Mouse (Mus musculus): ENCODE measurements at regions not wholly inside any gene's neighbourhood (a gene's known extent, or its start where the extent isn't known, plus 50 kb on each side); places are given as distances from the start of the nearest gene placed in this dataset.
A peak's percentile ranks its signal among the peaks of the same experiment; 100 is the strongest.

- no peaks in the 10 kb centered on the region for H3K27me3 ChIP-seq (ENCODE audit: insufficient read depth, low read length)
- no peaks in the 10 kb centered on the region for H3K9me3 ChIP-seq (ENCODE audit: low read length)
- H3K36me3 ChIP-seq (ENCODE audit: insufficient read depth, low read length), result no peaks in the 10 kb centered on the region
- TF ChIP-seq NANOG (IDR thresholded peaks at IDR 0.05; ENCODE audit: borderline replicate concordance, low read length) (no peak), POU5F1 (IDR thresholded peaks at IDR 0.05; ENCODE audit: borderline replicate concordance, low read length) (no peak), CTCF (conservative IDR thresholded peaks at IDR 0.05; ENCODE audit: low read length) (no peak)
- H3K4me3 ChIP-seq (replicated peaks; ENCODE audit: low read length), result no peak overlapping the region
- H3K4me1 ChIP-seq (replicated peaks; ENCODE audit: low read depth, low read length), result peaks cover 44% of the 10 kb centered on the region
Measured at GRCm38 (mm10) chr13:107845838-107846237, 198.4 kb upstream of the Smim15 start.

DNA sequence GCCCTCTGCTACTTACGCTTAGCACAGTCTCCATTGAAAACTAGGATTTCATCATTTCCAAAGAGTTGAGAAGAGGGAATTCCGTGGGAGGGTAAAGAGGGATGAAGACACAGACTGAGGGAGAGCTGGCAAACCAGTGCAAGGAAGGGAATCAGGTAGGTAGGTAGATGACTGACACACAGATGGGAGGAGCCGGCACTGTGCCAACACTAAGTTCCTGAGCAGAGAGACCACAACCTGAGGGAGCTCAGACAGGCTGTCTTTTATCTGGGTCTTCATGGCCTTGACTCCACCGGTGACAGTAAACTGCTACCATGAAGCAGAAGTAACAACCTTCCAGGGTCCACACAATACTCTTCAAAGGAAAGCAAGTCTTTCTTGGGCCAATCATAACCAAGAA is 200.2 kb upstream of the Smim15 start:
- Histone ChIP-seq H3K27me3 (ENCODE audit: insufficient read depth, low read length) (no peaks in the 10 kb centered on the region), H3K9me3 (ENCODE audit: low read length) (no peaks in the 10 kb centered on the region), H3K4me3 (replicated peaks; ENCODE audit: low read length) (no peak overlapping the region), H3K4me1 (replicated peaks; ENCODE audit: low read depth, low read length) (peaks cover 48% of the 10 kb centered on the region), H3K36me3 (ENCODE audit: insufficient read depth, low read length) (no peaks in the 10 kb centered on the region)
- TF ChIP-seq POU5F1 (IDR thresholded peaks at IDR 0.05; ENCODE audit: borderline replicate concordance, low read length) (no peak), CTCF (conservative IDR thresholded peaks at IDR 0.05; ENCODE audit: low read length) (no peak)

- Histone ChIP-seq H3K27me3 (ENCODE audit: insufficient read depth, low read length) (no peaks in the 10 kb centered on the region), H3K4me3 (replicated peaks; ENCODE audit: low read length) (no peak overlapping the region), H3K4me1 (replicated peaks; ENCODE audit: low read depth, low read length) (peaks cover 29% of the 10 kb centered on the region), H3K9me3 (ENCODE audit: low read length) (peaks cover 13% of the 10 kb centered on the region; the same call in 1 of the 2 replicates), H3K36me3 (ENCODE audit: insufficient read depth, low read length) (no peaks in the 10 kb centered on the region)
- TF ChIP-seq CTCF (conservative IDR thresholded peaks at IDR 0.05; ENCODE audit: low read length), result no peak
- no peak for TF ChIP-seq NANOG (IDR thresholded peaks at IDR 0.05; ENCODE audit: borderline replicate concordance, low read length)
Measured at GRCm38 (mm10) chr13:107838126-107838715, 206.0 kb upstream of the Smim15 start.

GRCm38 (mm10) chr13:107837206-107837952 is 206.9 kb upstream of the Smim15 start:
- no peaks in the 10 kb centered on the region for H3K27me3 ChIP-seq (ENCODE audit: insufficient read depth, low read length)
- H3K4me1 ChIP-seq (replicated peaks; ENCODE audit: low read depth, low read length), result peaks cover 26% of the 10 kb centered on the region
- TF ChIP-seq POU5F1 (IDR thresholded peaks at IDR 0.05; ENCODE audit: borderline replicate concordance, low read length) (no peak), NANOG (IDR thresholded peaks at IDR 0.05; ENCODE audit: borderline replicate concordance, low read length) (no peak)
- no peak overlapping the region for H3K4me3 ChIP-seq (replicated peaks; ENCODE audit: low read length)
- H3K36me3 ChIP-seq (ENCODE audit: insufficient read depth, low read length), result no peaks in the 10 kb centered on the region
- peaks cover 13% of the 10 kb centered on the region; the same call in 1 of the 2 replicates for H3K9me3 ChIP-seq (ENCODE audit: low read length)

DNA sequence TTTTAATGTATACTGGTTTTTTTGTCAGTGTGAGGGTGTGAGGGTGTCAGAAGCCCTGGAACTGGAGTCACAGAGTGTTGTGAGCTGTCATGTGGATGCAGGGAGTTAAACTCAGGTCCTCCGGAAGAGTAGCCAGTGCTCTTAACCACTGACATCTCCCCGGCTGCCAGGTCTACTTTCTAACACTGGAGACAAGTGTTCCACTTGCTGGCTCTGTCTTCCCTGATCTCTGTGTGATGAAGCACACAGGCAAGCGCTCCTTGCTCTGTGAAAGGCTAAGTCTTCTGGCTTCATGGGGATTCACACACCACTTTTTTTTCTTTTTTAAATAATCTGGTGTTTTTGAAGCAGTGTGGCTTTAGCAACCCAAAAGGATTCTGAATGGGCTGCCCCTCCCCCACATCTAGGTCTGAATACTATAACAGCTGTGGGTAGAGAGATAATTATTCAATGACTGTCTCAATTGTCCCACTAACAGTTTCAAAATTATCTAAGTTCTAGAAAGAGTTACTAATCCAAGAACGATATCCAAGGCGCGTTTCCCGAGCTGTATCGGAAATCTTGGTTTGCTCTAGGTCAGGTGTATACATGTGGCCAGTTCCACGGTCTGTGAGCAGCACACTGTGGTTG is 208.4 kb upstream of the Smim15 start:
- Histone ChIP-seq H3K4me3 (replicated peaks; ENCODE audit: low read length) (no peak overlapping the region), H3K27me3 (ENCODE audit: insufficient read depth, low read length) (no peaks in the 10 kb centered on the region), H3K9me3 (ENCODE audit: low read length) (peaks cover 13% of the 10 kb centered on the region; the same call in 1 of the 2 replicates), H3K36me3 (ENCODE audit: insufficient read depth, low read length) (no peaks in the 10 kb centered on the region), H3K4me1 (replicated peaks; ENCODE audit: low read depth, low read length) (peaks cover 38% of the 10 kb centered on the region)
- no peak for TF ChIP-seq POU5F1 (IDR thresholded peaks at IDR 0.05; ENCODE audit: borderline replicate concordance, low read length)
- no peak for TF ChIP-seq NANOG (IDR thresholded peaks at IDR 0.05; ENCODE audit: borderline replicate concordance, low read length)
- TF ChIP-seq CTCF (conservative IDR thresholded peaks at IDR 0.05; ENCODE audit: low read length), result no peak

- H3K27me3 ChIP-seq (ENCODE audit: insufficient read depth, low read length), result no peaks in the 10 kb centered on the region
- H3K4me1 ChIP-seq (replicated peaks; ENCODE audit: low read depth, low read length), result peaks cover 58% of the 10 kb centered on the region
- TF ChIP-seq POU5F1 (IDR thresholded peaks at IDR 0.05; ENCODE audit: borderline replicate concordance, low read length) (no peak), NANOG (IDR thresholded peaks at IDR 0.05; ENCODE audit: borderline replicate concordance, low read length) (no peak), CTCF (conservative IDR thresholded peaks at IDR 0.05; ENCODE audit: low read length) (no peak)
- no peaks in the 10 kb centered on the region for H3K36me3 ChIP-seq (ENCODE audit: insufficient read depth, low read length)
- no peak overlapping the region for H3K4me3 ChIP-seq (replicated peaks; ENCODE audit: low read length)
- H3K9me3 ChIP-seq (ENCODE audit: low read length), result no peaks in the 10 kb centered on the region
Measured at GRCm38 (mm10) chr13:107831997-107832396, 212.2 kb upstream of the Smim15 start.

DNA sequence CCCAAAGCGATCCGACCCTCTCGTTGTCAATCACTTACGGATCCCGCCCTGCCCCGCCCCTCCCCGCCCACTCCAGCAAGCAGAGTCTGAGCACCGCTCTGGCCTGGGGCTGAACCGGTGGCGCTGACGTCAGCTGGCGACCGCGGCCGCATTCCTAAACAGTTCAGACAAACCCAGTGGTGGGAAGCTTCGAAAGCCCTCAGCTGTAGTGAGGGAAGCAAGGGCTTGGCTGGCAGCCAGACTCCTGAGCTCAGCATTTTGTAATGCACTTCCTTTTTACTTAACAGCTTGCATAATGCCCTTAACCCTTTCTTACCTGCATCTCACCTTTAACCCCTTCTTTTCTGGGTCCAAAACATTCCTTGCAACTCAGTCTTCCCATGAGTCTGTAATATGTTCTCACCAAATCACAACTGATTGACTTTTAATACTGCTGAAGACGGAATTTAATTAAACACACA is 213.0 kb upstream of the Smim15 start:
- H3K27me3 ChIP-seq (ENCODE audit: insufficient read depth, low read length), result no peaks in the 10 kb centered on the region
- no peaks in the 10 kb centered on the region for H3K36me3 ChIP-seq (ENCODE audit: insufficient read depth, low read length)
- peak overlapping the region; percentile 24; the same call in 1 of the 2 replicates for H3K4me3 ChIP-seq (replicated peaks; ENCODE audit: low read length)
- TF ChIP-seq POU5F1 (IDR thresholded peaks at IDR 0.05; ENCODE audit: borderline replicate concordance, low read length), result no peak
- TF ChIP-seq CTCF (conservative IDR thresholded peaks at IDR 0.05; ENCODE audit: low read length), result no peak
- no peak for TF ChIP-seq NANOG (IDR thresholded peaks at IDR 0.05; ENCODE audit: borderline replicate concordance, low read length)
- H3K9me3 ChIP-seq (ENCODE audit: low read length), result no peaks in the 10 kb centered on the region
- peaks cover 63% of the 10 kb centered on the region for H3K4me1 ChIP-seq (replicated peaks; ENCODE audit: low read depth, low read length)

- Histone ChIP-seq H3K4me1 (replicated peaks; ENCODE audit: low read depth, low read length) (peaks cover 67% of the 10 kb centered on the region), H3K36me3 (ENCODE audit: insufficient read depth, low read length) (no peaks in the 10 kb centered on the region), H3K4me3 (replicated peaks; ENCODE audit: low read length) (no peak overlapping the region), H3K27me3 (ENCODE audit: insufficient read depth, low read length) (no peaks in the 10 kb centered on the region), H3K9me3 (ENCODE audit: low read length) (no peaks in the 10 kb centered on the region)
- TF ChIP-seq NANOG (IDR thresholded peaks at IDR 0.05; ENCODE audit: borderline replicate concordance, low read length) (no peak), POU5F1 (IDR thresholded peaks at IDR 0.05; ENCODE audit: borderline replicate concordance, low read length) (no peak), CTCF (conservative IDR thresholded peaks at IDR 0.05; ENCODE audit: low read length) (no peak)
Measured at GRCm38 (mm10) chr13:107830281-107830680, 214.0 kb upstream of the Smim15 start.

All from E14TG2a.4 (cell line).